Mouse (Mus musculus): ENCODE measurements around the gene Phf13.

GRCm38 (mm10) chr4:151983560-151983959, 12.5 kb downstream of the Phf13 start:
- TF ChIP-seq CTCF (IDR thresholded peaks at IDR 0.05; ENCODE audit: extremely low read depth, insufficient read depth, insufficient read length, insufficient replicate concordance) (no peak), POLR2A (IDR thresholded peaks at IDR 0.05; ENCODE audit: low read depth, low read length) (no peak)

Measured in spleen, adult 2 months (tissue).